Mouse (Mus musculus): ENCODE measurements around the gene Rasa3. TPM values are rescaled to one million over a fixed set of nuclear protein-coding genes. Genes with fewer than 3 reads are reported as not detected.

Rasa3 gene
- total RNA-seq (2012; rRNA removed) (18.3 and 22.4 TPM in 2 replicates), polyA plus RNA-seq (2012; ENCODE audit: insufficient read depth in 1 of 2, insufficient read length in 2 of 2, low read depth in 1 of 2, low replicate concordance in 2 of 2, missing spikeins in 1 of 2) (10 to 100 TPM in 1 of 2 experiments, not detected in 1; 28.0 TPM)

- Histone ChIP-seq H3K4me3 (ENCODE audit: control insufficient read depth in 1 of 2, insufficient read depth in 1 of 2, low read depth in 2 of 2, low read length in 2 of 2) (peak within 1 kb of the TSS; percentile 69 to 97), H3K79me2 (ENCODE audit: control insufficient read depth, insufficient read depth, low read length, poor library complexity) (peaks cover 33% of the 10 kb centered on the region), H3K9me3 (replicated peaks; ENCODE audit: insufficient read depth, low read length) (no peaks in the 10 kb centered on the region), H3K9ac (ENCODE audit: control insufficient read depth, low read depth, low read length, poor library complexity, severe bottlenecking) (peak within 1 kb of the TSS; percentile 81), H3K27ac (ENCODE audit: control insufficient read depth, low read depth, low read length) (peak within 1 kb of the TSS; percentile 58), H3K27me3 (ENCODE audit: control insufficient read depth in 1 of 2, insufficient read depth in 2 of 2, low read length in 2 of 2) (no peaks in the 10 kb centered on the region), H3K4me1 (ENCODE audit: control insufficient read depth in 1 of 2, insufficient read depth in 2 of 2, low read length in 2 of 2) (peaks cover 14 to 33% of the 10 kb centered on the region in 2 experiments), H3K36me3 (ENCODE audit: control insufficient read depth in 1 of 2, insufficient read depth in 2 of 2, low read length in 2 of 2) (peaks cover 0 to 15% of the 10 kb centered on the region in 2 experiments; a peak in 2 of 4 replicates)
- DNase-seq (ENCODE audit: low read depth, low spot score) = peak; percentile 98
- TF ChIP-seq CHD2 (IDR thresholded peaks at IDR 0.05; ENCODE audit: low read length) = no peak
- TF ChIP-seq RAD21 (IDR thresholded peaks at IDR 0.05; ENCODE audit: low read depth, low read length) = no peak
- TF ChIP-seq NELFE (IDR thresholded peaks at IDR 0.05; ENCODE audit: low read depth, low read length) = peak; percentile 89
- TF ChIP-seq MAZ (IDR thresholded peaks at IDR 0.05; ENCODE audit: low read depth, low read length) = no peak
- TF ChIP-seq E2F4 (IDR thresholded peaks at IDR 0.05; ENCODE audit: borderline replicate concordance, low read depth, low read length) = no peak
- no peak for TF ChIP-seq NRF1 (IDR thresholded peaks at IDR 0.05; ENCODE audit: insufficient read depth, low read depth, low read length, poor library complexity, severe bottlenecking)
- TF ChIP-seq KAT2A (conservative IDR thresholded peaks at IDR 0.05; ENCODE audit: low read depth, low read length) = no peak
- no peak for TF ChIP-seq RCOR1 (IDR thresholded peaks at IDR 0.05; ENCODE audit: low read depth, low read length)
- 0 out of 2 replicates have a peak, but pooled peaks have one; percentile 33 for TF ChIP-seq POLR2AphosphoS2 (IDR thresholded peaks at IDR 0.05; ENCODE audit: low read length)
- TF ChIP-seq ZNF384 (IDR thresholded peaks at IDR 0.05; ENCODE audit: low read depth, low read length) = no peak
- no peak for TF ChIP-seq MAX (IDR thresholded peaks at IDR 0.05; ENCODE audit: low read length)
- TF ChIP-seq UBTF (IDR thresholded peaks at IDR 0.05; ENCODE audit: borderline replicate concordance, insufficient read depth, low read depth, low read length) = 0 out of 2 replicates have a peak, but pooled peaks have one; percentile 47
- peak; percentile 20 for TF ChIP-seq HCFC1 (IDR thresholded peaks at IDR 0.05; ENCODE audit: low read depth, low read length)
- TF ChIP-seq MYC (IDR thresholded peaks at IDR 0.05; ENCODE audit: low read depth, low read length) = peak; percentile 14; the same call in 1 of the 2 replicates
- no peak for TF ChIP-seq EP300 (IDR thresholded peaks at IDR 0.05; ENCODE audit: low read depth in 1 of 2, low read length in 2 of 2)
- no peak for TF ChIP-seq POLR2AphosphoS5 (IDR thresholded peaks at IDR 0.05; ENCODE audit: borderline replicate concordance, low read depth, low read length)
- TF ChIP-seq ZMIZ1 (IDR thresholded peaks at IDR 0.05; ENCODE audit: low read depth, low read length) = peak; percentile 53; the same call in 1 of the 2 replicates
- TF ChIP-seq ZKSCAN1 (IDR thresholded peaks at IDR 0.05; ENCODE audit: low read depth, low read length) = no peak
- TF ChIP-seq TAL1 (IDR thresholded peaks at IDR 0.05; ENCODE audit: low read length) = no peak
- TF ChIP-seq USF2 (IDR thresholded peaks at IDR 0.05; ENCODE audit: borderline replicate concordance in 1 of 2, insufficient read depth in 1 of 2, low read depth in 1 of 2, low read length in 2 of 2) = no peak
- no peak for TF ChIP-seq SMC3 (IDR thresholded peaks at IDR 0.05; ENCODE audit: low read depth, low read length)
- 0 out of 2 replicates have a peak, but pooled peaks have one; percentile 46 for TF ChIP-seq USF1 (IDR thresholded peaks at IDR 0.05; ENCODE audit: low read depth, low read length)
- TF ChIP-seq TCF12 (IDR thresholded peaks at IDR 0.05; ENCODE audit: low read depth, low read length) = 0 out of 2 replicates have a peak, but pooled peaks have one; percentile 12
- TF ChIP-seq CHD1 (IDR thresholded peaks at IDR 0.05; ENCODE audit: low read depth, low read length) = no peak
- TF ChIP-seq ETS1 (IDR thresholded peaks at IDR 0.05; ENCODE audit: low read depth, low read length) = no peak
- no peak for TF ChIP-seq MYB (IDR thresholded peaks at IDR 0.05; ENCODE audit: low read depth, low read length)
- TF ChIP-seq SIN3A (IDR thresholded peaks at IDR 0.05; ENCODE audit: low read length) = peak; percentile 61
- TF ChIP-seq MEF2A (IDR thresholded peaks at IDR 0.05; ENCODE audit: extremely low read depth, insufficient replicate concordance, low read depth, low read length, poor library complexity, severe bottlenecking) = no peak
- TF ChIP-seq JUND (IDR thresholded peaks at IDR 0.05; ENCODE audit: low read depth, low read length) = no peak
- TF ChIP-seq MAFK (IDR thresholded peaks at IDR 0.05; ENCODE audit: borderline replicate concordance, low read depth, low read length) = no peak
- no peak for TF ChIP-seq BHLHE40 (IDR thresholded peaks at IDR 0.05; ENCODE audit: borderline replicate concordance, low read depth, low read length)
- TF ChIP-seq GATA1 (IDR thresholded peaks at IDR 0.05; ENCODE audit: low read depth, low read length) = no peak
- peak; percentile 24; the same call in 1 of the 2 replicates for TF ChIP-seq TBP (IDR thresholded peaks at IDR 0.05; ENCODE audit: low read depth, low read length)
- peak; percentile 21; the same call in 1 of the 2 replicates for TF ChIP-seq MXI1 (IDR thresholded peaks at IDR 0.05; ENCODE audit: low read depth, low read length)
- peak; percentile 81 to 94 for TF ChIP-seq POLR2A (IDR thresholded peaks at IDR 0.05; ENCODE audit: control insufficient read depth in 1 of 2, insufficient read depth in 1 of 2, low read depth in 1 of 2, low read length in 2 of 2, poor library complexity in 1 of 2)
- TF ChIP-seq GABPA (IDR thresholded peaks at IDR 0.05; ENCODE audit: low read depth, low read length) = no peak
Observed at GRCm38 (mm10) chr8:13677413-13677883, at the start of gene Rasa3. Rasa3 (minus strand) TSS chr8:13677603.

Data from MEL (cell line).